Mouse (Mus musculus): Measurements from ENCODE around the gene Cst8. TPM values are rescaled to one million over a fixed set of nuclear protein-coding genes. Genes with fewer than 3 reads are reported as not detected.
"Not testable (repeated sequence)": the region's sequence is repeated elsewhere in the genome, so short reads cannot be mapped to it uniquely, and the experiment has no call there.

Gene Cst8
- 0.24 and 0.62 TPM in 2 replicates for polyA plus RNA-seq (2015; fragmentation: Nextera tagmentation; extraction: Ambion mirVana)

DNA sequence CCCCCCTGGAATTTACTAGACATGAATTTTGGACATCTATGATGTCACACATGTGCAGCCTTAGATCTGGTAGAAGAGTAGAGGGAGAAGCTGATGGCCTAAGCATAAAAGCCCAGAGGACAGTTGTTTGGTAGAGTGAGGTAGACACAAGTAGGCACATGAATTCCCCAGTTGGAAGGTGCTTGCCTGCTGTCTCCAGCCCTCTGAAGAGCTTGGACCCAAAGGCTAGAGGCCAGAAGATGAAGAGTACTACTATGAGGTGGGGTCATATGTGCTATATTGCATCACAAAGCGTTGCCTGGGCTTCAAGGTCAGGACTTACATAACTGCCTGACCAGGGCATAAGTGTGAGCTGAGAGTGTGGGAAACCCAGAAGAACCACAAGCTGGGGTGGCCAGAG lies at the start of gene Cst8:
Gene Cst8, plus strand, starts transcription at position 301 of the 400 bp plus-strand sequence.
- Histone ChIP-seq H3K4me3 (replicated peaks) (no peak within 1 kb of the TSS), H3K9ac (no peak within 1 kb of the TSS), H3K27ac (no peak within 1 kb of the TSS), H3K36me3 (no peaks in the 10 kb centered on the region), H3K4me1 (no peaks in the 10 kb centered on the region), H3K4me2 (no peak within 1 kb of the TSS), H3K27me3 (no peaks in the 10 kb centered on the region), H3K9me3 (replicated peaks) (no peaks in the 10 kb centered on the region)
- ATAC-seq (replicated peaks; ENCODE audit: low FRiP score), result no peak
- WGBS, result 90% methylated on average over 1 of the region's 1 CpGs

DNA sequence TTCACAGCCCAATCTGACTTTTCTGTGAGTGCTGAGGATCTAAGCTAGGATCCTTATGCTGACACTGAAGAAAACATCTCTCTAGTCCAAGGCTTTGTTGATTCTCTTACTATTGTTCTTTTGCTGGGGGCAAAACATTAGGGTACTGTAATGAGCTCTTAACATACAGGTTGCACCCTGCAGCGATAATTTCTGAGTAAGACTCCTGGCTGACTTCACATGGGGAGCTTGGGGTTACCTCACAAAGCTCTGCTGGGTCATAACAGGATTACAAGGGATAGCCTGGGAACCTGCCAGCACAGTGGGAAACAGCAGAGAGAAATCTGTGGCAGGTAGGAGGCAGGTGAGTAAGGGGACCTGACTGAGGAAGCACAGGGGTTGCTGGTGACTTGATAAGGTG lies 48.5 kb upstream of the Cst8 start, which contains the start of gene Cstl1:
Gene Cstl1, plus strand, starts transcription at position 301 of the 400 bp plus-strand sequence.
- no peak within 1 kb of the TSS for H3K4me3 ChIP-seq (replicated peaks)
- no peak for ATAC-seq (replicated peaks; ENCODE audit: low FRiP score)
- H3K27ac ChIP-seq, result no peak within 1 kb of the TSS
- no peaks in the 10 kb centered on the region for H3K36me3 ChIP-seq
- 71% methylated on average over 1 of the region's 1 CpGs for WGBS
- H3K4me2 ChIP-seq, result no peak within 1 kb of the TSS
- H3K9ac ChIP-seq, result no peak within 1 kb of the TSS
- H3K9me3 ChIP-seq (replicated peaks), result no peaks in the 10 kb centered on the region
- H3K4me1 ChIP-seq, result peaks cover 2% of the 10 kb centered on the region; the same call in 1 of the 2 replicates
- H3K27me3 ChIP-seq, result no peaks in the 10 kb centered on the region

DNA sequence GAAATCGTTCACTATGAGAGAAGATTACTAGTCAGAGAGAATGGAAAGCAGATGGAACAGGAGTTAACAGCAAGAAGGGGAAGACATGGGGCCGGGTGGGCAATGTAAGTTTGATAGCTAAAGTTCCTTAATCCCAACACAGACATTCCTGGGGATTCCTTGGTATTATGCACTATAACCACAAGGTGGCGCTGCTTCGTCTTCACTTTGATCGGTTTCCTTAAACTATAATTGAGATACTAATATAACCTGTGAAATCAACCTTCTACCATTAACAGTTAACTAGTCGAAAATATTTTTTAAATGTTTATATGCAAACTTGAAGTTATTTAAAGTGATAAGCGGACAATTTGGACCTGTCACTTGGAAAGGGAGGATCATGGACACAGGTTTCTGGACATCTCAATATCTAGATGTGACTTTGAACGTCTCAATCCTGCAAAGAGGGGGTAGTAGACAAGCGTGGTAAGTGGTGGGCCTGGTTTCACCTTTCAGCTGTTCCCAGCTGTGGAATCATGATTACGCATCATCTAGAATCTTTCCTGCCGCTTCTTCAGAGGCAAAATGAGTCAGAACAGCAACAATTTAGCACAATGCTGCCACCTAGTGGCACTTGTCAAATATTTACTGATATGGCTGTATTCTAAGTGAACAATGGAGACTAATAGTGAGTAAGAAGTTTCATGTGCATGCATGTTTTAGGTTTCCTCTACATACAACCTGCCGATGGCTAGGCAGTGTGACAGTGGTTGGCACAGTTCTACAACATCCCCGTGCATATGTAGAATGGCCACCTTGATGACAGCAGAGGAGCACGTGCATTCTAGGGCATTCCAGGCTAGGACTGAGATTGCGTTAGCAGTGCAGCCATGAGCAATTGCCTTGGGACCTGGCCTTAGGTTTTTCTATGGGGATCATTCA lies 46.4 kb upstream of the Cst8 start:
- no peaks in the 10 kb centered on the region for H3K36me3 ChIP-seq
- peak; percentile 93 for ATAC-seq (replicated peaks; ENCODE audit: low FRiP score)
- no peaks in the 10 kb centered on the region for H3K27me3 ChIP-seq
- no peaks in the 10 kb centered on the region for H3K9me3 ChIP-seq (replicated peaks)
- H3K4me3 ChIP-seq (replicated peaks), result peak overlapping the region; percentile 36
- WGBS, result 17% methylated on average over 15 of the region's 15 CpGs
- no peak overlapping the region for H3K27ac ChIP-seq
- H3K4me1 ChIP-seq, result peaks cover 2% of the 10 kb centered on the region; the same call in 1 of the 2 replicates
- H3K9ac ChIP-seq, result no peak overlapping the region
- peak overlapping the region; percentile 68 for H3K4me2 ChIP-seq

DNA sequence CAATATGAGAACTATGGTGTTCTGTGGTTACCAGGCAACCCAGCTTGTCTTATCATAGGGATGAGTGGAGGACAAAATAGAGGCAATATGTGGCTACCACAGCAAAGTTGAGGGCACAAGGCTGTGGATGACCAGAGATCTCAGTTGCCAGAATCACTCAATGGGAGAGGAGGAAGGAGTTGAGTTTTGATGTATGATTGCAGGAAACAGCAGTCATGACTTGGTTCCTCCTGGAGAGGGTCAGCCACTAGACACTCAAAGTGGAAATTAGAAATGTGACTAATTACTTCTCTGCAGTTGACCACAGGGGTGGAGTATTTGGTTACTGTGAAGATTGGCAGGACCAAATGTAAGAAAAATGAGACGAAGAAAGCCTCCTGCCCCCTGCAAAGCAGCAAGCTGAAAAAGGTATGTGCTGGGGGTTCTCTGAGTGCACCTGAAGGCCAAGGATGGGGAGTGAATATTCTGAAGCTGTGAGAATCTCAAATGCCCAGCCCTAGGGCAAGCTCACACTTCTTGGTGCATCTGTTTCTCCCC lies 44.2 kb upstream of the Cst8 start:
- H3K9me3 ChIP-seq (replicated peaks), result no peaks in the 10 kb centered on the region
- no peak overlapping the region for H3K4me3 ChIP-seq (replicated peaks)
- H3K27ac ChIP-seq, result no peak overlapping the region
- no peaks in the 10 kb centered on the region for H3K27me3 ChIP-seq
- H3K4me2 ChIP-seq, result no peak overlapping the region
- H3K9ac ChIP-seq, result no peak overlapping the region
- ATAC-seq (replicated peaks; ENCODE audit: low FRiP score), result no peak
- 61% methylated on average over 1 of the region's 1 CpGs for WGBS
- H3K4me1 ChIP-seq, result peaks cover 2% of the 10 kb centered on the region; the same call in 1 of the 2 replicates
- H3K36me3 ChIP-seq, result no peaks in the 10 kb centered on the region

DNA sequence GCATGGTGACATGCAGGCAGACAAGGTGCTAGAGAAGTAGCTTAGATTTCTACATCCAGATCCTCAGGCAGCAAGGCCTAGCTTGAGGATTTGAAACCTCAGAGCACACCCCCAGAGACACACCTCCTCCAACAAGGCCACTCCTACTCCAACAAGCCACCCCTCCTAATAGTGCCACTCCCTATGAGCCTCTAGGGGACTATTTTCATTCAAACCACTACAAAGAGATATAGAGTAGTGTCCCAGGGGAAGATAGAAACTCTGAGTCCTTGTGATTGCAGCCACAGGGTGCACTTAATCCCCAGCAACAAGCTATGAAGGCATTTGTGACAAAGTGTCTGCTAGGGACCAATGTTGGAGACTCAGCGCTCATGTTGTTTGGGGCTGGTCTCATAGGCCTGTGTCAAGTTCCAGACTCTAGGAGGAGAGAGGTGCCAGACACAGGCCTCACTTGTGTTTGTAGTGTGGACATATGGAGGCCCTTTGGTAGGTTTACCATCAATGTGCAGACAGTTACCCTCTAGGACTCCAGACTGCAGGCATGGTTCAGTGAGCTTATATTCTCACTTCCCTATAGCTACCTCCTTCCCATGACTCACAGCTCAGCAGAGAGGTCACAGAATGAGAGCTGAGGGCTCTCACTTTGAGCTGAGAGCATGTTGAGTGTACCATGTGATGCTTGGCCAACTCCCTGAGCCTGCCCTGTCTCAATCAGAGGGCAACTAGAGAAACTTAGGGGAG lies 34.8 kb upstream of the Cst8 start:
- WGBS, result 96% methylated on average over 1 of the region's 1 CpGs
- no peaks in the 10 kb centered on the region for H3K9me3 ChIP-seq (replicated peaks)
- no peaks in the 10 kb centered on the region for H3K36me3 ChIP-seq
- no peaks in the 10 kb centered on the region for H3K4me1 ChIP-seq
- no peaks in the 10 kb centered on the region for H3K27me3 ChIP-seq
- no peak overlapping the region for H3K9ac ChIP-seq
- H3K4me2 ChIP-seq, result no peak overlapping the region
- no peak overlapping the region for H3K27ac ChIP-seq
- no peak for ATAC-seq (replicated peaks; ENCODE audit: low FRiP score)
- no peak overlapping the region for H3K4me3 ChIP-seq (replicated peaks)

DNA sequence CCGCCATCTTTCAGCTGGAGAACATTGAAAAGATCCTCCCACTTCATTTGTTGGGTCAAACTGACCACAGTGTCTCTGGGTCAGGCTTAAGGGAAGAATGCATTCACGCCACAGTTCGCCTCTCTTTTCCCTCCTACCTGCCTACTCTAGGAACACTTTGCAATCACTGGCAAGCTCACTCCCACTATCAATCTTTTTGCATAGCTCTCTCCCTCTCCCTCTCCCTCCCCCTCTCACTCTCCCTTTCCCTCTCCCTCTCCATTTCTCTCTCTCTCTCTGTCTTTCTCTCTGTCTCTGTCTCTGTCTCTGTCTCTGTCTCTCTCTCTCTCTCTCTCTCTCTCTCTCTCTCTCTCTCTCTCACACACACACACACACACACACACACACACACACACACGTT lies 27.2 kb upstream of the Cst8 start, which contains the start of gene Cst11:
Gene Cst11, minus strand, starts transcription at position 101 of the 400 bp plus-strand sequence.
- not testable (repeated sequence) for H3K36me3 ChIP-seq; ATAC-seq (replicated peaks; ENCODE audit: low FRiP score); H3K9ac ChIP-seq; H3K9me3 ChIP-seq (replicated peaks); H3K27me3 ChIP-seq; H3K4me2 ChIP-seq; H3K4me3 ChIP-seq (replicated peaks); H3K27ac ChIP-seq; H3K4me1 ChIP-seq
- WGBS, result 81% methylated on average over 4 of the region's 4 CpGs

DNA sequence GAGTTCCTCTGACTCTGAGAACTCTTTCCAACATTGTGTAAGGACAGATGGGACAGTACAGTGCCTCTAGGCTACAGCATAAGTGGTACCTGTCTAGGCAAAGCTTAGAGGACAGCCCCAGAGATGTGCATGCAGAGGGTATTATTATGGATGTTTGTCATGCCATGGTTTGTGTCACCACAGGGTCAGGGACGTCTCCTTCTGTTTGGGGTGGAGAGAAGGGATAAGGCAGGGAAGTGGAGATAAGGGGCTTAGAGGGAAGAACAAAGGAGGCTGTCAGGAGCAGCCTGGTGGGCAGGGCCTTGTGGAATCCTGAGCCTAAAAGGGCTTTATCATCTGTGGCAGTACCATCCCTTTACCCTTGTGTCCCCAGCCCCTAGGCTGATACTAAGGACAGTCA lies 16.9 kb upstream of the Cst8 start, which contains the start of gene 8030411F24Rik:
Gene 8030411F24Rik, plus strand, starts transcription at position 301 of the 400 bp plus-strand sequence.
- no peak within 1 kb of the TSS for H3K4me3 ChIP-seq (replicated peaks)
- H3K27ac ChIP-seq, result no peak within 1 kb of the TSS

DNA sequence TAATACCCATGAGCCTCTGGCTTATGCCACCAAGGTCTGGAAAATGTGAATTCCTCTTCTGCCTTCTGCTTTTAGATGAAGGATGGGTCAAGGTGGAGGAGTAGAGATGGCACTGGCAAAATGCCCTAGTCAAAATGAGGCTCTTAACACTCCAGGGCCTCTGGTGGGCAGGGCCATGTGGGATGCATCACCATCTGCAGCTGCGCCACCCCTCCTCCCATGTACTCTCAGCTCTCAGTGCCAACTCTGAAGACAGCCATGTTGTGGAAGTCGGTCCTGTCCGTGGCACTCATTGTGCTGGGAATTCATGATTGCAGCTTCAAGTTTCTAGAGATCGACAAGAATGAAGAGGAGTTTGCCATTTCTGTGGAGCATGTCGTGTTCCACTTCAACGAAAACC lies 9.4 kb upstream of the Cst8 start, which contains the start of gene Cst12:
Gene Cst12, plus strand, starts transcription at position 220 of the 400 bp plus-strand sequence.
- no peak for ATAC-seq (replicated peaks; ENCODE audit: low FRiP score)
- Histone ChIP-seq H3K36me3 (no peaks in the 10 kb centered on the region), H3K9me3 (replicated peaks) (no peaks in the 10 kb centered on the region), H3K9ac (no peak within 1 kb of the TSS), H3K4me1 (no peaks in the 10 kb centered on the region), H3K27me3 (no peaks in the 10 kb centered on the region), H3K4me3 (replicated peaks) (no peak within 1 kb of the TSS), H3K4me2 (no peak within 1 kb of the TSS), H3K27ac (no peak within 1 kb of the TSS)
- 95% methylated on average over 6 of the region's 6 CpGs for WGBS

More for the DNA sequence above, 16.9 kb upstream of the Cst8 start, which contains the start of gene 8030411F24Rik:
- no peak for ATAC-seq (replicated peaks; ENCODE audit: low FRiP score)
- Histone ChIP-seq H3K36me3 (no peaks in the 10 kb centered on the region), H3K9me3 (replicated peaks) (no peaks in the 10 kb centered on the region), H3K27me3 (no peaks in the 10 kb centered on the region), H3K9ac (no peak within 1 kb of the TSS), H3K4me1 (no peaks in the 10 kb centered on the region), H3K4me2 (no peak within 1 kb of the TSS)
- WGBS, result 35% methylated on average over 1 of the region's 1 CpGs

DNA sequence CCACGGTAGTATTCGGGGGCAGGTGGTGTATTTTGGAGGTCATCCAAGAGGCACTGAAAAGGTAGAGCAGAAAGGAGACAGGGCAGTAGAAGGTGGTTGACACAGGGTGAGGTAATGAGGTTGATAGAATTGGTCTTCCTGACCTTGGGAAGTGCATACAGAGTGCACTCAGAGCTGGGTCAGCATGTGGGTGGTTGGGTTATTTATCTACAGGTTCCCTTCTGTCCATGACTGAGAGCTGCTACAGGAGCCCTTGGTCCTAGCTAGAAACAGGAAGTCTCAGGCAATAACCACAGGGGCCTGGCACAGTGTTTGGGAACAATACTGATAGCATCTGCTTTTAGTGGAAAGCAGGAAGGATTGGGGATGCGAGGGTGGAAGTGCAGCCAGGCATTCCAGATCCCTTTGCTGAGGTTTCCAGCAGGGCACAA lies 2.9 kb downstream of the Cst8 start:
- ATAC-seq (replicated peaks; ENCODE audit: low FRiP score), result peak; percentile 69; the same call in 1 of the 2 replicates
- Histone ChIP-seq H3K9ac (no peak overlapping the region), H3K36me3 (no peaks in the 10 kb centered on the region), H3K4me2 (no peak overlapping the region), H3K27ac (no peak overlapping the region), H3K4me1 (no peaks in the 10 kb centered on the region), H3K27me3 (no peaks in the 10 kb centered on the region), H3K9me3 (replicated peaks) (no peaks in the 10 kb centered on the region), H3K4me3 (replicated peaks) (no peak overlapping the region)
- 38% methylated on average over 3 of the region's 3 CpGs for WGBS

DNA sequence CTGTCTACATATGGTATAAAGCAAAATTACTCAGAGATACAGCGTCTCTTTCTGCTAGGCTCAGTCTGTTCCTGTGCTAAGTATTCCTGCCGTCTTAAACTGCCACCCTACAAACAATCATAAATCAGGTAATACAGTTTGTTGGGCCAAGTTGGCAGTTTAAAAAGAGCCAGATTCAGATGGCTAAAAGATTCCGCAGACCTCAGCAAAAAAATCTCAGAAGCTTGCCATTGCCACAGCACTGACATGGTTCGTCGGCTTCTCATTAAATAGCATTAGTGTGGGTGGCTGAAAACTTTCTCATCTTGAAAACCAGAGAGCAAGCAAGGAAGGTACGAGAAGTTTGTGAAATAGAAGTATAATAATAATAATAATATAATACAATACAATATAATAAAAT lies 8.1 kb downstream of the Cst8 start:
- peak; percentile 67; the same call in 1 of the 2 replicates for ATAC-seq (replicated peaks; ENCODE audit: low FRiP score)
- 35% methylated on average over 6 of the region's 6 CpGs for WGBS
- Histone ChIP-seq H3K36me3 (no peaks in the 10 kb centered on the region), H3K4me3 (replicated peaks) (no peak overlapping the region), H3K9me3 (replicated peaks) (no peaks in the 10 kb centered on the region), H3K4me2 (no peak overlapping the region), H3K27me3 (no peaks in the 10 kb centered on the region), H3K4me1 (no peaks in the 10 kb centered on the region), H3K9ac (no peak overlapping the region), H3K27ac (no peak overlapping the region)

DNA sequence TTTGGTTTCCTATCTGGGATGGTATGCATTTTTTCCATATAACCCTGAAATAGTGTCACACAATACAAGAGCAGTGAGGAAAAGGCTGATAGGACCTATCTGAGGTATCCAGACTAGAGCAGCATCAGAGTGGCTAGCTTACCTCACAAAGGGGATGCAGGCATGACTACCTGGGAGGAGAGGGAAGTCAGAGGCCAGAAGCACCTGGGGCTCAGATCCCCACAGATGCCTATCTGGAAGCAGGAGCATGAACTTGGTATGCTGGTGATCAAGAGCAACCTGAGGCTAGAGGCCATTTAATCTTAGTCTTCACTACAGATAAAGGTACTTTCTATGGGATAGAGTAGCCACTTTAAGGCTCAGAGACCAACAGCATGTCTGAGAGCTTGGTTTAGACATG lies 21.3 kb downstream of the Cst8 start, which contains the start of gene Cst13:
Gene Cst13, plus strand, starts transcription at position 173 of the 400 bp plus-strand sequence.
- Histone ChIP-seq H3K4me1 (no peaks in the 10 kb centered on the region), H3K9ac (no peak within 1 kb of the TSS), H3K27me3 (no peaks in the 10 kb centered on the region), H3K4me2 (no peak within 1 kb of the TSS), H3K4me3 (replicated peaks) (no peak within 1 kb of the TSS), H3K27ac (no peak within 1 kb of the TSS), H3K9me3 (replicated peaks) (no peaks in the 10 kb centered on the region), H3K36me3 (no peaks in the 10 kb centered on the region)
- no peak for ATAC-seq (replicated peaks; ENCODE audit: low FRiP score)
